Mouse (Mus musculus): ENCODE data around the gene Tmem95. TPM values are rescaled to one million over a fixed set of nuclear protein-coding genes. Genes with fewer than 3 reads are reported as not detected.
A peak's percentile ranks its signal among the peaks of the same experiment; 100 is the strongest.
"Not testable (repeated sequence)": the region's sequence is repeated elsewhere in the genome, so short reads cannot be mapped to it uniquely, and the experiment has no call there.

Tmem95 gene
- polyA plus RNA-seq, 1 experiment from 2014 or later, result not detected

- H3K27ac ChIP-seq, result no peak overlapping the region
These were observed 10.5 kb downstream of the Tmem95 start for GRCm38 (mm10) chr11:69867335-69867734.

GRCm38 (mm10) chr11:69865561-69865960 is 12.3 kb downstream of the Tmem95 start:
- Histone ChIP-seq H3K9me3 (no peaks in the 10 kb centered on the region), H3K27ac (no peak overlapping the region), H3K36me3 (no peaks in the 10 kb centered on the region), H3K27me3 (ENCODE audit: insufficient read depth, poor library complexity, severe bottlenecking) (no peaks in the 10 kb centered on the region), H3K4me3 (no peak overlapping the region), H3K4me1 (peaks cover 16% of the 10 kb centered on the region)
- 88% methylated on average over 9 of the region's 9 CpGs for WGBS
- DNase-seq (ENCODE audit: low spot score), result no peak

More at GRCm38 (mm10) chr11:69867335-69867734, 10.5 kb downstream of the Tmem95 start:
- Histone ChIP-seq H3K9me3 (no peaks in the 10 kb centered on the region), H3K4me3 (no peak overlapping the region), H3K4me1 (peaks cover 16% of the 10 kb centered on the region), H3K27me3 (ENCODE audit: insufficient read depth, poor library complexity, severe bottlenecking) (no peaks in the 10 kb centered on the region), H3K36me3 (no peaks in the 10 kb centered on the region)
- 43% methylated on average over 9 of the region's 9 CpGs for WGBS
- no peak for DNase-seq (ENCODE audit: low spot score)

GRCm38 (mm10) chr11:69864138-69864860 is 13.5 kb downstream of the Tmem95 start:
- peak overlapping the region; percentile 78 for H3K27ac ChIP-seq
- H3K36me3 ChIP-seq, result no peaks in the 10 kb centered on the region
- H3K4me3 ChIP-seq, result 0 out of 2 replicates have a peak overlapping the region, but pooled peaks have one; percentile 12
- H3K9me3 ChIP-seq, result no peaks in the 10 kb centered on the region
- peaks cover 8% of the 10 kb centered on the region for H3K27me3 ChIP-seq (ENCODE audit: insufficient read depth, poor library complexity, severe bottlenecking)
- H3K4me1 ChIP-seq, result peaks cover 16% of the 10 kb centered on the region
- no peak for DNase-seq (ENCODE audit: low spot score)
- 60% methylated on average over 8 of the region's 8 CpGs for WGBS

GRCm38 (mm10) chr11:69863729-69864128 is 14.1 kb downstream of the Tmem95 start:
- Histone ChIP-seq H3K27ac (peak overlapping the region; percentile 78), H3K4me3 (0 out of 2 replicates have a peak overlapping the region, but pooled peaks have one; percentile 12), H3K4me1 (peaks cover 16% of the 10 kb centered on the region), H3K27me3 (ENCODE audit: insufficient read depth, poor library complexity, severe bottlenecking) (peaks cover 14% of the 10 kb centered on the region)
- 61% methylated on average over 3 of the region's 3 CpGs for WGBS
- not testable (repeated sequence) for H3K36me3 ChIP-seq; DNase-seq (ENCODE audit: low spot score); H3K9me3 ChIP-seq

GRCm38 (mm10) chr11:69858113-69858998 is 19.5 kb downstream of the Tmem95 start, which contains the start of gene Tnk1:
Gene Tnk1 (minus strand): TSS chr11:69858730.
- no peak for DNase-seq (ENCODE audit: low spot score)
- WGBS, result 19% methylated on average over 30 of the region's 30 CpGs
- H3K27me3 ChIP-seq (ENCODE audit: insufficient read depth, poor library complexity, severe bottlenecking), result peaks cover 38% of the 10 kb centered on the region
- no peak within 1 kb of the TSS for H3K27ac ChIP-seq
- H3K4me1 ChIP-seq, result peaks cover 22% of the 10 kb centered on the region
- 0 out of 2 replicates have a peak within 1 kb of the TSS, but pooled peaks have one; percentile 6 for H3K4me3 ChIP-seq
- H3K36me3 ChIP-seq, result no peaks in the 10 kb centered on the region
- H3K9me3 ChIP-seq, result no peaks in the 10 kb centered on the region

GRCm38 (mm10) chr11:69855347-69855746 is 22.5 kb downstream of the Tmem95 start:
- Histone ChIP-seq H3K27me3 (ENCODE audit: insufficient read depth, poor library complexity, severe bottlenecking) (peaks cover 38% of the 10 kb centered on the region), H3K36me3 (peaks cover 22% of the 10 kb centered on the region), H3K4me3 (peak overlapping the region; percentile 17), H3K27ac (peak overlapping the region; percentile 56), H3K9me3 (no peaks in the 10 kb centered on the region), H3K4me1 (peaks cover 31% of the 10 kb centered on the region)
- DNase-seq (ENCODE audit: low spot score), result peak; percentile 90
- WGBS, result 15% methylated on average over 16 of the region's 16 CpGs

- no peak for DNase-seq (ENCODE audit: low spot score)
- no peaks in the 10 kb centered on the region for H3K9me3 ChIP-seq
- peak overlapping the region; percentile 56 for H3K27ac ChIP-seq
- peaks cover 34% of the 10 kb centered on the region for H3K27me3 ChIP-seq (ENCODE audit: insufficient read depth, poor library complexity, severe bottlenecking)
- H3K36me3 ChIP-seq, result peaks cover 28% of the 10 kb centered on the region
- H3K4me3 ChIP-seq, result no peak overlapping the region
- peaks cover 31% of the 10 kb centered on the region for H3K4me1 ChIP-seq
- 82% methylated on average over 10 of the region's 10 CpGs for WGBS
These were observed 23.1 kb downstream of the Tmem95 start for GRCm38 (mm10) chr11:69854680-69855079.

GRCm38 (mm10) chr11:69853994-69854393 is 23.8 kb downstream of the Tmem95 start:
- H3K9me3 ChIP-seq, result no peaks in the 10 kb centered on the region
- H3K4me1 ChIP-seq, result peaks cover 31% of the 10 kb centered on the region
- peak; percentile 94 for DNase-seq (ENCODE audit: low spot score)
- peak overlapping the region; percentile 72; the same call in 1 of the 2 replicates for H3K27ac ChIP-seq
- WGBS, result 58% methylated on average over 7 of the region's 7 CpGs
- peaks cover 27% of the 10 kb centered on the region for H3K27me3 ChIP-seq (ENCODE audit: insufficient read depth, poor library complexity, severe bottlenecking)
- peaks cover 35% of the 10 kb centered on the region for H3K36me3 ChIP-seq
- H3K4me3 ChIP-seq, result no peak overlapping the region

- no peaks in the 10 kb centered on the region for H3K27me3 ChIP-seq (ENCODE audit: insufficient read depth, poor library complexity, severe bottlenecking)
- H3K27ac ChIP-seq, result no peak overlapping the region
- H3K4me3 ChIP-seq, result no peak overlapping the region
- peaks cover 55% of the 10 kb centered on the region for H3K4me1 ChIP-seq
- 75% methylated on average over 8 of the region's 8 CpGs for WGBS
- DNase-seq (ENCODE audit: low spot score), result no peak
- H3K9me3 ChIP-seq, result no peaks in the 10 kb centered on the region
- H3K36me3 ChIP-seq, result peaks cover 49% of the 10 kb centered on the region
These were observed 27.1 kb downstream of the Tmem95 start for GRCm38 (mm10) chr11:69850754-69851153.

- Histone ChIP-seq H3K9me3 (no peaks in the 10 kb centered on the region), H3K27me3 (ENCODE audit: insufficient read depth, poor library complexity, severe bottlenecking) (no peaks in the 10 kb centered on the region), H3K4me3 (no peak overlapping the region), H3K27ac (no peak overlapping the region), H3K36me3 (peaks cover 49% of the 10 kb centered on the region), H3K4me1 (peaks cover 53% of the 10 kb centered on the region)
- WGBS, result 91% methylated on average over 15 of the region's 15 CpGs
- no peak for DNase-seq (ENCODE audit: low spot score)
These were observed 27.9 kb downstream of the Tmem95 start for GRCm38 (mm10) chr11:69849884-69850283.

GRCm38 (mm10) chr11:69849128-69849527 is 28.7 kb downstream of the Tmem95 start:
- Histone ChIP-seq H3K27ac (no peak overlapping the region), H3K27me3 (ENCODE audit: insufficient read depth, poor library complexity, severe bottlenecking) (no peaks in the 10 kb centered on the region), H3K4me3 (no peak overlapping the region), H3K4me1 (peaks cover 49% of the 10 kb centered on the region), H3K9me3 (no peaks in the 10 kb centered on the region), H3K36me3 (peaks cover 49% of the 10 kb centered on the region)
- 80% methylated on average over 9 of the region's 9 CpGs for WGBS
- no peak for DNase-seq (ENCODE audit: low spot score)

- Histone ChIP-seq H3K36me3 (peaks cover 49% of the 10 kb centered on the region), H3K4me1 (peaks cover 43% of the 10 kb centered on the region)
These were observed 29.8 kb downstream of the Tmem95 start for GRCm38 (mm10) chr11:69848021-69848420.

More at GRCm38 (mm10) chr11:69848021-69848420, 29.8 kb downstream of the Tmem95 start:
- no peaks in the 10 kb centered on the region for H3K27me3 ChIP-seq (ENCODE audit: insufficient read depth, poor library complexity, severe bottlenecking)
- H3K27ac ChIP-seq, result no peak overlapping the region
- no peaks in the 10 kb centered on the region for H3K9me3 ChIP-seq
- no peak for DNase-seq (ENCODE audit: low spot score)
- 95% methylated on average over 6 of the region's 6 CpGs for WGBS
- peak overlapping the region; percentile 81 for H3K4me3 ChIP-seq

Data from heart, embryonic 10.5 days (tissue).